Mouse (Mus musculus): Measurements from ENCODE around the gene Gba2. TPM values are rescaled to one million over a fixed set of nuclear protein-coding genes. Genes with fewer than 3 reads are reported as not detected.

The Gba2 gene
- polyA plus RNA-seq, 1 experiment = 79.8 TPM

DNA sequence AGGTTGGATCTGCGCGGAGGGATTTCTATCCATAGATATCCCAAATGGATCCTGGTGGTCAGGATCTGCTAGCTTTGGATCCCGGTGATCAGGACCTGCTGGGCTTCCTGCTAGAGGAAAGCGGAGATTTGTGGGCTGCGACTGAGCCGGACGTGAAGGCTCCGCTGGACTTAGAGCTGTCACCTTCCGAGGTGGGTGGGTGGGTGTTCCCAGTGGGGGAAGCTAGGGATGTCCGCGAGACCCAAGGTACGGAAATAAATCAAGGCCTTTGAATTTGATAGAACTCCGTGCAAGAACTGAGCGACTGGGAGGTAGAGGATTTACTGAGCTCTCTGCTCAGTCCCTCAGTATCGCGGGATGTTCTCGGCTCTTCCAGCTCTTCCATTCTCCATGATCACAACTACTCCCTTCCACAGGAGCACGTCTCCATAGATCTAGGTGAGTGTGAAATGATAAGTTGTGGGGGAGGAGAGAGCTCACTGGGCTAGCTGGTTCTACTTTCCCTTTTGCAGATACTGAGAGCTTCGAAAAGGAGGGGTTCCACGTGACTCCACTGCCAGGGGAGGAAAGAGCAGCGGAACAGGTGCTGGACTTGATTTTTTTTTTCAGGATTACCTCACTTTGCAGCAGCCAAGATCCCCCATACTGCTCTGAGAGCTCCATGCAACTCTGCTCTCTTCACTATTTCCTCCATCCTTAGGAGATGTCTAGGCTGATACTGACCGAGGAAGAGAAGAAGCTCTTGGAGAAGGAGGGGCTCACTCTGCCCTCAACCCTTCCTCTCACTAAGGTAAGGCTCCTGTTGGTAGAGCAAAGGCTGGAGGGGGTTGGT lies 15.7 kb downstream of the Gba2 start:
- no peak for DNase-seq
- no peaks in the 10 kb centered on the region for H3K27me3 ChIP-seq (ENCODE audit: control insufficient read depth, insufficient read depth, low read length)
- peak overlapping the region; percentile 86 for H3K4me3 ChIP-seq (replicated peaks; ENCODE audit: insufficient read depth, low read depth, low read length)
- H3K4me1 ChIP-seq (ENCODE audit: control insufficient read depth, insufficient read depth, low read length) = peaks cover 19% of the 10 kb centered on the region
- peak overlapping the region; percentile 33; the same call in 1 of the 2 replicates for H3K27ac ChIP-seq (ENCODE audit: insufficient read depth, low read length)
- TF ChIP-seq POLR2A (IDR thresholded peaks at IDR 0.05; ENCODE audit: borderline replicate concordance, insufficient read depth, low read length) = no peak
- TF ChIP-seq CTCF (IDR thresholded peaks at IDR 0.05; ENCODE audit: borderline replicate concordance, insufficient read depth, low read depth, low read length) = no peak
- 3% methylated on average over 22 of the region's 22 CpGs for WGBS

DNA sequence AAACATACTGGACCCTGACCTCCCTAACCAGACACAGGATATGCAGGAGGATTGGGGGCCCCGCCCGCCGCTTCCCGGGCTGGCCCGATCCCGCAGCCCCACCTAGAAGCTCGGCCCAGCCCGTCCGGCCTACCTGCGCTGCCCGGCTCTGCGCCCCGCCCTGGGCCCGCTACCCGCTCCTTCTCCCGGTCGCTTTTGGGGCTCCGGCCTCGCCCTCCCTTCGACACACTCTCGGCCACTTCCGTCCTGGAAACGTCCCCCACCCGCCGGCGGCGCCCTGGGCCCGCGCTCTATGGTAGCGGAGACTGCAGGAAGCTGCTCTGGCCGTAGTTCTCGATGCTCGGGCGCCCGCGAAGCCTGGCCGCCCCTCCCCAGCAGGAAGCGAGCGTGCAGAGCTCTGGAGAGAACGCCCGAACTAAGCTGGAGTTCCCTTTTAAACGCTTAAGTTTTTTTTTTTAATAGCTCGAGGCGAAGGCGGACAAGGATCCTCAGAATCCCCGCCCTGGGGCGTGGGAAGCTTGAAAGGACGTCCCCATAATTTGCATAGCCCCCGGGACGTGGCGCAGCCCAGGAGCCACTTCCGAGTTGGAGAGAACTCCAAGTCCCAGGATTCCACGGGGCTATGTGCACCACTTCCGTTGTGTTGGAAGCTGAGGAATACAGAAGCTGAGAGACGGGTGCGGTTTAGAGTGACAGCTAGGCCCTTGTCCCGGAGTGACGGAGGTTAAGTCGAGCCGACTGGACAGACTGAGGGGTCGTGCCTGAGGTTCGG lies 16.5 kb downstream of the Gba2 start, which contains the start of the genes Creb3 and Tln1:
Gene Creb3, plus strand, starts transcription at position 336 of the 772 bp plus-strand sequence.
Gene Tln1, minus strand, starts transcription at position 695 of the 772 bp plus-strand sequence.
- Histone ChIP-seq H3K4me1 (ENCODE audit: control insufficient read depth, insufficient read depth, low read length) (peaks cover 19% of the 10 kb centered on the region), H3K4me3 (replicated peaks; ENCODE audit: insufficient read depth, low read depth, low read length) (peak within 1 kb of the TSS; percentile 86), H3K27ac (ENCODE audit: insufficient read depth, low read length) (peak within 1 kb of the TSS; percentile 77), H3K27me3 (ENCODE audit: control insufficient read depth, insufficient read depth, low read length) (no peaks in the 10 kb centered on the region)
- DNase-seq = peak; percentile 95
- no peak for TF ChIP-seq CTCF (IDR thresholded peaks at IDR 0.05; ENCODE audit: borderline replicate concordance, insufficient read depth, low read depth, low read length)
- peak; percentile 75; the same call in 1 of the 2 replicates for TF ChIP-seq POLR2A (IDR thresholded peaks at IDR 0.05; ENCODE audit: borderline replicate concordance, insufficient read depth, low read length)
- under 1% methylated on average over 61 of the region's 62 CpGs for WGBS

DNA sequence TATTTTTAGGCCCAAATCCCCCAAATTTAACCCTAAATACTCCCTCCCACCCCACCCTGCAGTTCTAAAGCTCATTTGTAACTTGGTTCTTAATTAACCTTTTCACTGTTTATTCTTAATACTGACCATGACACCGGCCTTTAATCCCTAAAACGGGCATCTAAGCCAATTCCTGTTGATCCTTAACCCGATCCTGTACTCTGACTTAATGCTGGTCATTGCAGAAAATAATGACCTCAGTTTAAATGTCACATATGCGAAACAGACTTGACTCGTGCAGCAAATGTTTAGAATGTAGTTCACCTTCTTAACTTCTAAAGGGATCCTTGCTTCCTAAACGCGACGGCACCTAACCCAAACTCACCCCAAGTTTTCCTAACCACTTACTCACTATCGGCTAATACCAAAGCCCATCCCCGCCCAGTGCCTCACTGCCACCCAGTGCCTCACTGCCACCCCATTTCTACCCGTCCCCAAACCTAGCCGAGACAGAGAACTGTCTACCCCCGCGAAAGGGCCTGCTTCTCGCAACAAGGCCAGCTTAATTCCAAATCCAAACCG lies 17.2 kb downstream of the Gba2 start:
- no peak for TF ChIP-seq POLR2A (IDR thresholded peaks at IDR 0.05; ENCODE audit: borderline replicate concordance, insufficient read depth, low read length)
- H3K4me3 ChIP-seq (replicated peaks; ENCODE audit: insufficient read depth, low read depth, low read length) = peak overlapping the region; percentile 86
- WGBS = 2% methylated on average over 16 of the region's 16 CpGs
- no peak for DNase-seq
- peak overlapping the region; percentile 77 for H3K27ac ChIP-seq (ENCODE audit: insufficient read depth, low read length)
- peaks cover 19% of the 10 kb centered on the region for H3K4me1 ChIP-seq (ENCODE audit: control insufficient read depth, insufficient read depth, low read length)
- H3K27me3 ChIP-seq (ENCODE audit: control insufficient read depth, insufficient read depth, low read length) = no peaks in the 10 kb centered on the region

DNA sequence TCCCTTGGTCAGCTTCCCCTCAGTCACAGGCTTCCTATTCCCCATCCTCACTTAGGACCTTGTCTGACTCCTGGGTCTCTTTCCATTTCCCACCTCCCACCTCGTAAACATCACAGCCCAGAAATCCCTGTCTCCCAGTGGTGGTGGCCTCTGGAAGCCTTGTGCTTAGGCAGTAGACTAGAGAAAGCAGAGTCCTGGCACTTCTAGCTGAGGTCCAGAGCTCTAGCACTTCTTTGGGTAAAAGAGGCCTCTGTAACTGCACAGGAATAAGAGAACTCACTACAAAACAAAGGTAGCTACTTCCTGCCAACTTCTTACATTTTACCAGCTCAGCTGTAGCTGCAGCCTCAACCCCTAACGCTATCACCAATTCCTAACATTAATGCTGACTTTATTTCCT lies 17.7 kb downstream of the Gba2 start:
- no peaks in the 10 kb centered on the region for H3K27me3 ChIP-seq (ENCODE audit: control insufficient read depth, insufficient read depth, low read length)
- H3K4me1 ChIP-seq (ENCODE audit: control insufficient read depth, insufficient read depth, low read length) = peaks cover 19% of the 10 kb centered on the region
- WGBS = 33% methylated on average over 2 of the region's 2 CpGs
- H3K27ac ChIP-seq (ENCODE audit: insufficient read depth, low read length) = no peak overlapping the region
- H3K4me3 ChIP-seq (replicated peaks; ENCODE audit: insufficient read depth, low read depth, low read length) = peak overlapping the region; percentile 37
- no peak for DNase-seq
- TF ChIP-seq CTCF (IDR thresholded peaks at IDR 0.05; ENCODE audit: borderline replicate concordance, insufficient read depth, low read depth, low read length) (no peak), POLR2A (IDR thresholded peaks at IDR 0.05; ENCODE audit: borderline replicate concordance, insufficient read depth, low read length) (no peak)

DNA sequence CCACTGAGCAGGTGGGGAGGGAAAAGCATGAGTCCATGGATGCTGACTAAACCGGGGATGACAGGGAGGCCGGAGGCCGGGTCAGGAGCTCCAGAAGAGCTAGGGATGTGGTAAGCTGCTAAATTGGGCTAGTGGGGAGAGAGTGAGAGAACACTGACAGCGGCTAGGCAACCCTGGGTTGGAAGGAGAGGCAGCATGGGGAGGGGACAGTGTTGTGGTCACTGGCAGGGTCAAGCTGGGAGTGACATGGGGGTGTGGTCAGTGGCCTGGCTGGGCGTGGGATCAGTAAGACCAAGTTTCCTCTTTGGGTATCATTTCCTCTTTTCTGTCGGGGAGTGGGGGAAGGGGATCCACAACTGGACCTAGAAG lies 18.4 kb downstream of the Gba2 start:
- H3K4me3 ChIP-seq (replicated peaks; ENCODE audit: insufficient read depth, low read depth, low read length) = no peak overlapping the region
- no peak overlapping the region for H3K27ac ChIP-seq (ENCODE audit: insufficient read depth, low read length)
- H3K27me3 ChIP-seq (ENCODE audit: control insufficient read depth, insufficient read depth, low read length) = no peaks in the 10 kb centered on the region
- DNase-seq = no peak
- 61% methylated on average over 6 of the region's 6 CpGs for WGBS
- TF ChIP-seq POLR2A (IDR thresholded peaks at IDR 0.05; ENCODE audit: borderline replicate concordance, insufficient read depth, low read length) = no peak
- TF ChIP-seq CTCF (IDR thresholded peaks at IDR 0.05; ENCODE audit: borderline replicate concordance, insufficient read depth, low read depth, low read length) = no peak
- H3K4me1 ChIP-seq (ENCODE audit: control insufficient read depth, insufficient read depth, low read length) = peaks cover 19% of the 10 kb centered on the region; the same call in 1 of the 2 replicates

DNA sequence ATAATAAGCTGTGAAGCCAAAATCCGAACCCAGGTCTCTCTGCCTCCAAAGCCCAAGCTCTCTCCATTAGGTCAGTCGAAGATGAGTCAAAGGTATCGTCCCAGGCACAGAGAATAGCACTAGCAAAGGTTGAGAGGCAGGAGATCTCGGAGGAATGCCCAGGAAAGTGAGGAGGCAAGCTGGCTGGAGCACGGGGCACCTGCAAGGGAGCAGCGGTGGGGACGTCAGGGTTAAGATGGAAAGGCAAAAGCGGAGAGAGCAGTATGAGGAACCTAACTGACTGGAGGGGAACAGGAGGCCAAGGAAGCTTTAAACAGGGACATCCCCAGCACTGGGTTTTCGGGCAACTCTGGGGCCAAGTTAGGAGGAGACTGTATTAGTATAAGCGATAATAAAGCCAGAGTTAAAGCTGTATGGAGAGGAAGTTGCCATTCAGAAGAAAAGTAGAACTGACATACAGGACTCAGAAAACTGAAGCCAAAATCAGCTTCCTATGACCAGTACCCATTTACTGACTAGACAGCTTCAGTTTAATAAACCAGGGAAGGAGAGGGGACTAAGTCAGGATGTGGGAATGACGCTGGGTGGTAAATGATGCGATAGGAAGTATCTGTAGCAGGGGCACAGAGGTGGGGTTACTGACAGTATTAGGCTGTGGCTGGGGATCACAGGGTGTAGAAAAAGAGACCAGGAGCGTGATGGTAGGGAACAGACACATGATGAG lies 19.0 kb downstream of the Gba2 start:
- Histone ChIP-seq H3K4me1 (ENCODE audit: control insufficient read depth, insufficient read depth, low read length) (peaks cover 19% of the 10 kb centered on the region; the same call in 1 of the 2 replicates), H3K27me3 (ENCODE audit: control insufficient read depth, insufficient read depth, low read length) (no peaks in the 10 kb centered on the region), H3K4me3 (replicated peaks; ENCODE audit: insufficient read depth, low read depth, low read length) (no peak overlapping the region), H3K27ac (ENCODE audit: insufficient read depth, low read length) (no peak overlapping the region)
- TF ChIP-seq CTCF (IDR thresholded peaks at IDR 0.05; ENCODE audit: borderline replicate concordance, insufficient read depth, low read depth, low read length) = no peak
- TF ChIP-seq POLR2A (IDR thresholded peaks at IDR 0.05; ENCODE audit: borderline replicate concordance, insufficient read depth, low read length) = no peak
- 84% methylated on average over 13 of the region's 13 CpGs for WGBS
- no peak for DNase-seq

Measured in cerebellum, adult 2 months (tissue).